Mouse (Mus musculus) thymus, adult 2 months (tissue): ENCODE results near the gene Cdh4. TPM values are rescaled to one million over a fixed set of nuclear protein-coding genes. Genes with fewer than 3 reads are reported as not detected.

ENCODE experiments used
- DNase-seq: peaks from one replicate; pipeline ENCODE4 v3.0.0; 2021
- H3K27ac ChIP-seq: fragments of 200-500 bp; 2 replicates; pipeline ENCODE4 v1.5.1; 2012; ENCODE audit warnings: low read length, control low read depth; ENCODE audit not compliant: control insufficient read depth, insufficient read depth
- H3K27me3 ChIP-seq: fragments of 200-500 bp; 2 replicates; pipeline ENCODE4 v1.6.1; 2012; ENCODE audit warnings: mild to moderate bottlenecking, low read length, moderate library complexity, mixed read lengths; ENCODE audit not compliant: control insufficient read depth, insufficient read depth
- H3K36me3 ChIP-seq: fragments of 200-500 bp; 2 replicates; pipeline ENCODE4 v1.6.1; 2012; ENCODE audit warnings: mild to moderate bottlenecking, low read length, moderate library complexity; ENCODE audit not compliant: control insufficient read depth, insufficient read depth
- H3K4me1 ChIP-seq: fragments of 200-500 bp; replicated peaks from 2 replicates; pipeline ENCODE4 v1.6.1; 2012; ENCODE audit warnings: low read length; ENCODE audit not compliant: control insufficient read depth, insufficient read depth
- H3K4me3 ChIP-seq: fragments of 200-500 bp; 2 replicates; pipeline ENCODE4 v1.5.1; 2012; ENCODE audit warnings: mild to moderate bottlenecking, low read length, control low read depth, moderate library complexity; ENCODE audit not compliant: control insufficient read depth, insufficient read depth
- CTCF ChIP-seq: fragments of 200-500 bp; IDR thresholded peaks from 2 replicates; pipeline ENCODE4 v1.5.1; 2012; ENCODE audit warnings: mild to moderate bottlenecking, control low read depth, low read length, moderate library complexity, borderline replicate concordance; ENCODE audit not compliant: control insufficient read depth, poor library complexity, insufficient read depth; ENCODE audit errors: extremely low read depth
- POLR2A ChIP-seq: fragments of 200-500 bp; IDR thresholded peaks from 2 replicates; pipeline ENCODE4 v1.6.1; 2012; ENCODE audit warnings: mild to moderate bottlenecking, low read length, control low read depth, moderate library complexity; ENCODE audit not compliant: control insufficient read depth, poor library complexity, insufficient read depth; ENCODE audit errors: extremely low read depth
- WGBS: fragments of 180-500 bp; shearing (Covaris S2); methylation state at CpG from one replicate; pipeline ENCODE4 v1.1.7; 2018; 5-methylcytosine and 5-hydroxymethylcytosine counted together
- polyA plus RNA-seq: library from polyadenylated mRNA; depleted of rRNA; stranded (reverse); fragments of >200 nt; gene quantifications from 2 replicates; pipeline ENCODE4 v1.2.3, GENCODE M21; 2012

Cdh4 gene
- polyA plus RNA-seq, 1 experiment, result 9.7 TPM

- H3K27ac ChIP-seq, result no peak overlapping the region
- H3K36me3 ChIP-seq, result no peaks in the 10 kb centered on the region
- H3K27me3 ChIP-seq, result no peaks in the 10 kb centered on the region
- TF ChIP-seq CTCF (no peak), POLR2A (no peak)
- no peak overlapping the region for H3K4me3 ChIP-seq
- no peaks in the 10 kb centered on the region for H3K4me1 ChIP-seq
- DNase-seq, result no peak
- WGBS, result 52% methylated on average over 8 of the region's 8 CpGs
These were observed 327.7 kb downstream of the Cdh4 start for GRCm38 (mm10) chr2:179769943-179770342.

GRCm38 (mm10) chr2:179774440-179775110 is 332.3 kb downstream of the Cdh4 start:
- no peaks in the 10 kb centered on the region for H3K36me3 ChIP-seq
- 41% methylated on average over 13 of the region's 13 CpGs for WGBS
- no peaks in the 10 kb centered on the region for H3K4me1 ChIP-seq
- no peaks in the 10 kb centered on the region for H3K27me3 ChIP-seq
- DNase-seq, result no peak
- H3K27ac ChIP-seq, result no peak overlapping the region
- no peak for TF ChIP-seq POLR2A
- TF ChIP-seq CTCF, result no peak
- no peak overlapping the region for H3K4me3 ChIP-seq

GRCm38 (mm10) chr2:179775999-179776705 is 333.9 kb downstream of the Cdh4 start:
- no peak for TF ChIP-seq POLR2A
- no peak for TF ChIP-seq CTCF
- Histone ChIP-seq H3K27ac (no peak overlapping the region), H3K27me3 (no peaks in the 10 kb centered on the region), H3K4me1 (no peaks in the 10 kb centered on the region), H3K4me3 (no peak overlapping the region), H3K36me3 (no peaks in the 10 kb centered on the region)
- no peak for DNase-seq
- 90% methylated on average over 10 of the region's 10 CpGs for WGBS

DNA sequence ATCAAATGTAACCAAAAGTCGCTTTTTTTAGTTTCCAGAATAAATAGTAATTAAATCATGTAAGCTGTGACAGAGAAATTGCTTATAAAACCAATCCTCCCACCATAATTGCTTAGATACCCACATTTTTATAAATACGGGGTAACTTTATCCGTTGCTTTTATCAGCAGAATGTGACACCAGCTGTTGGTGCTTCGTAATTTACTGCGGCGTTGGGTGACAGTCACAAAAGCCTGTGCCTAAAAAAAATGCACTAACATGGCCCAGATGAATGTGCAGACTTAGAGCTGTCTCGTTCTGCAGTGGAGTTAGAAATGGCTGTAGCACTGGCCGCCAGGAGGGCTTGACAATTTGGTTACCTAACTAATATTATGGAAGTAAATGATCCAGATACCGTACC is 337.0 kb downstream of the Cdh4 start:
- TF ChIP-seq POLR2A (no peak), CTCF (no peak)
- H3K36me3 ChIP-seq, result no peaks in the 10 kb centered on the region
- WGBS, result 88% methylated on average over 9 of the region's 9 CpGs

DNA sequence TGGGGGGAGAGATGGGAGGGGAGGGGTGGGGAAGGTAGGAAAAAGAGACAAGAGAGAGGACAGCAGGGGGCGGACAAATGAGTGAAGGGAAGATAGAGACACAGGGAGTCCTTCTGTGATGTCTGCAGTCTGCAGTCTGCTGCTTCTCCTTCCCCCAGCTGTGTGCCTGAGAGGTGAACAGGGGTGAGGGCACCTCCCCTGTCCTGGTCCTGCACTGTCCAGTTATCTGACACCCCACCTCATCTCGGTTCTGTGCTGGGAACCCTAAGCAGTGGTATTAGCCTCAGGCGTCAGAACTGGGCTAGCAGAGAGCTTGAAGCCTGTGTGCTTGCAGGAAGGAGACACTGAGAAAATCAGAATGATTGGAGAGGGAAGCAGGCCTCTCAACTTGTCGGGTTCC is 338.7 kb downstream of the Cdh4 start:
- Histone ChIP-seq H3K36me3 (no peaks in the 10 kb centered on the region), H3K4me3 (no peak overlapping the region), H3K27ac (no peak overlapping the region), H3K4me1 (no peaks in the 10 kb centered on the region), H3K27me3 (no peaks in the 10 kb centered on the region)
- WGBS, result 61% methylated on average over 4 of the region's 4 CpGs
- no peak for DNase-seq
- TF ChIP-seq POLR2A (no peak), CTCF (no peak)

More for the DNA sequence above, 337.0 kb downstream of the Cdh4 start:
- Histone ChIP-seq H3K4me1 (no peaks in the 10 kb centered on the region), H3K4me3 (no peak overlapping the region), H3K27me3 (no peaks in the 10 kb centered on the region), H3K27ac (no peak overlapping the region)
- DNase-seq, result no peak

DNA sequence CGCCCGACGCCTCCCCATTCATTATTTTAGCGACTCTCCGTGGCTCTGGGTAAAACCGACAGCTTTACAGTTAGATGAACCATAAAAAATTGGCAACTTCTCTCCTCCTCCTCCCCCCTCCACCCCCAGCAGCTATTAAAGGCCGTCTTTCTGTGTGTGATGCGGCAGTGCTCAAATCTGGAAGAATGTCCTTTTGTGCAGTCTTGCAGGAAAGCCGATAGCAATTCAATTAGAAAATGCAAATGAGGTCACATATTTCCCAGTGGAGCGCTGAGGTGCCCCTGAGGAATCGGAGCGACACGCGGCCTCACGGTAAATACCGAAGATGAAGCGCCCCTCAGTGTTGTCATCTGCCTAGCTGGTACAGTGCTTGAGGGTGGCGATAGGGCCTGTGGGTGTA is 345.0 kb downstream of the Cdh4 start:
- TF ChIP-seq CTCF, result no peak
- no peak for TF ChIP-seq POLR2A
- H3K27ac ChIP-seq, result no peak overlapping the region
- no peaks in the 10 kb centered on the region for H3K27me3 ChIP-seq
- H3K36me3 ChIP-seq, result no peaks in the 10 kb centered on the region
- no peak overlapping the region for H3K4me3 ChIP-seq
- 92% methylated on average over 18 of the region's 18 CpGs for WGBS
- no peaks in the 10 kb centered on the region for H3K4me1 ChIP-seq
- DNase-seq, result no peak
